Mouse (Mus musculus) embryonic facial prominence, embryonic 11.5 days (tissue): ENCODE results near the gene Ndufb7. TPM values are rescaled to one million over a fixed set of nuclear protein-coding genes. Genes with fewer than 3 reads are reported as not detected.

Source experiments
- ATAC-seq: fragments of 200-750 bp; cut with Nextera tagmentation; replicated peaks from 2 replicates; pipeline ENCODE4 v1.8.0; 2017; ENCODE audit warnings: low read depth; ENCODE audit not compliant: insufficient number of reproducible peaks, low FRiP score, low TSS enrichment
- DNase-seq: peaks from one replicate; pipeline ENCODE4 v3.0.0-alpha.2; 2015; ENCODE audit warnings: low spot score
- H3K27ac ChIP-seq: fragments of 300-500 bp; sonication (generic); replicated peaks from 2 replicates; pipeline ENCODE4 v1.5.1; 2014; ENCODE audit warnings: mild to moderate bottlenecking, low read depth, low read length, control low read depth
- H3K27me3 ChIP-seq: fragments of 300-500 bp; sonication (generic); 2 replicates; pipeline ENCODE4 v1.6.1; 2014; ENCODE audit warnings: mild to moderate bottlenecking, low read length, moderate library complexity, mixed read lengths; ENCODE audit not compliant: control insufficient read depth, insufficient read depth
- H3K36me3 ChIP-seq: fragments of 300-500 bp; sonication (generic); replicated peaks from 2 replicates; pipeline ENCODE4 v1.6.1; 2014; ENCODE audit warnings: low read depth, mild to moderate bottlenecking, low read length, moderate library complexity, mixed read lengths; ENCODE audit not compliant: control insufficient read depth, insufficient read depth
- H3K4me1 ChIP-seq: fragments of 300-500 bp; sonication (generic); 2 replicates; pipeline ENCODE4 v1.6.1; 2014; ENCODE audit warnings: low read length, mixed read lengths; ENCODE audit not compliant: control insufficient read depth, insufficient read depth
- H3K4me2 ChIP-seq: fragments of 300-500 bp; sonication (generic); 2 replicates; pipeline ENCODE4 v1.6.1; 2014; ENCODE audit warnings: low read depth, mild to moderate bottlenecking, control low read depth, low read length, moderate library complexity
- H3K4me3 ChIP-seq: fragments of 300-500 bp; sonication (generic); 2 replicates; pipeline ENCODE4 v1.5.1; 2014; ENCODE audit warnings: low read depth, low read length, control low read depth
- H3K9ac ChIP-seq: fragments of 300-500 bp; sonication (generic); replicated peaks from 2 replicates; pipeline ENCODE4 v1.6.1; 2014; ENCODE audit warnings: mild to moderate bottlenecking, control low read depth, low read length
- H3K9me3 ChIP-seq: fragments of 300-500 bp; sonication (generic); replicated peaks from 2 replicates; pipeline ENCODE4 v1.6.1; 2016; ENCODE audit warnings: mild to moderate bottlenecking, low read length, inconsistent platforms, mixed read lengths; ENCODE audit not compliant: control insufficient read depth
- WGBS: fragments of 180-500 bp; shearing (Covaris S2); extraction: QIAGEN DNeasy Blood & Tissue Kit; methylation state at CpG from one replicate; pipeline ENCODE4 v1.1.7; 2014; 5-methylcytosine and 5-hydroxymethylcytosine counted together
- polyA plus RNA-seq: library from polyadenylated mRNA; unstranded; fragments of >200 nt; fragmentation: Nextera tagmentation; extraction: Ambion mirVana; gene quantifications from 2 replicates; pipeline ENCODE4 v1.2.1, GENCODE M21; 2014

Gene Ndufb7
- polyA plus RNA-seq, 1 experiment from 2014 or later = 327 TPM

GRCm38 (mm10) chr8:83613695-83614094 lies 47.2 kb downstream of the Ndufb7 start:
- Histone ChIP-seq H3K9me3 (no peaks in the 10 kb centered on the region), H3K27ac (no peak overlapping the region), H3K4me1 (peaks cover 3% of the 10 kb centered on the region), H3K36me3 (peaks cover 11% of the 10 kb centered on the region), H3K27me3 (no peaks in the 10 kb centered on the region), H3K9ac (no peak overlapping the region), H3K4me3 (no peak overlapping the region), H3K4me2 (no peak overlapping the region)
- ATAC-seq (no peak), DNase-seq (no peak)
- 95% methylated on average over 4 of the region's 4 CpGs for WGBS

- DNase-seq = no peak
- no peak overlapping the region for H3K27ac ChIP-seq
- no peak overlapping the region for H3K4me2 ChIP-seq
Measured at GRCm38 (mm10) chr8:83616625-83617024, 50.2 kb downstream of the Ndufb7 start.

GRCm38 (mm10) chr8:83617111-83617510 lies 50.6 kb downstream of the Ndufb7 start:
- no peak overlapping the region for H3K4me3 ChIP-seq
- peaks cover 7% of the 10 kb centered on the region for H3K36me3 ChIP-seq
- WGBS = 83% methylated on average over 2 of the region's 2 CpGs
- H3K27ac ChIP-seq = no peak overlapping the region
- DNase-seq = no peak
- no peak for ATAC-seq
- H3K27me3 ChIP-seq = no peaks in the 10 kb centered on the region
- H3K4me1 ChIP-seq = no peaks in the 10 kb centered on the region
- no peak overlapping the region for H3K4me2 ChIP-seq
- no peak overlapping the region for H3K9ac ChIP-seq
- H3K9me3 ChIP-seq = no peaks in the 10 kb centered on the region

More at GRCm38 (mm10) chr8:83616625-83617024, 50.2 kb downstream of the Ndufb7 start:
- Histone ChIP-seq H3K4me1 (no peaks in the 10 kb centered on the region), H3K4me3 (no peak overlapping the region), H3K9me3 (no peaks in the 10 kb centered on the region), H3K27me3 (no peaks in the 10 kb centered on the region), H3K36me3 (peaks cover 8% of the 10 kb centered on the region), H3K9ac (no peak overlapping the region)
- ATAC-seq = no peak

- H3K27ac ChIP-seq = no peak overlapping the region
- no peaks in the 10 kb centered on the region for H3K36me3 ChIP-seq
- no peaks in the 10 kb centered on the region for H3K27me3 ChIP-seq
- DNase-seq = no peak
- no peak overlapping the region for H3K9ac ChIP-seq
- 96% methylated on average over 2 of the region's 2 CpGs for WGBS
- no peaks in the 10 kb centered on the region for H3K9me3 ChIP-seq
- no peak overlapping the region for H3K4me2 ChIP-seq
- no peaks in the 10 kb centered on the region for H3K4me1 ChIP-seq
- ATAC-seq = no peak
- no peak overlapping the region for H3K4me3 ChIP-seq
Measured at GRCm38 (mm10) chr8:83618566-83618965, 52.1 kb downstream of the Ndufb7 start.

GRCm38 (mm10) chr8:83619568-83620285 lies 53.3 kb downstream of the Ndufb7 start:
- H3K27me3 ChIP-seq = no peaks in the 10 kb centered on the region
- no peak overlapping the region for H3K9ac ChIP-seq
- no peak overlapping the region for H3K4me2 ChIP-seq
- DNase-seq = no peak
- 87% methylated on average over 9 of the region's 9 CpGs for WGBS
- no peaks in the 10 kb centered on the region for H3K4me1 ChIP-seq
- no peak overlapping the region for H3K27ac ChIP-seq
- H3K4me3 ChIP-seq = no peak overlapping the region
- H3K36me3 ChIP-seq = no peaks in the 10 kb centered on the region
- no peaks in the 10 kb centered on the region for H3K9me3 ChIP-seq
- ATAC-seq = no peak

Other genes with a start within 250 kb of the Ndufb7 start
- 28.3 and 36.1 TPM in 2 replicates for gene Elmod2, start 234.2 kb upstream of the Ndufb7 start, polyA plus RNA-seq
- gene Mgat4d, start 218.2 kb upstream of the Ndufb7 start, polyA plus RNA-seq = not detected in 2 replicates
- gene Clgn, start 176.8 kb upstream of the Ndufb7 start, polyA plus RNA-seq = 4.6 and 4.7 TPM in 2 replicates
- 137 and 163 TPM in 2 replicates for gene Scoc, start 108.3 kb upstream of the Ndufb7 start, polyA plus RNA-seq
- not detected in 2 replicates for gene Olfr370, start 30.9 kb upstream of the Ndufb7 start, polyA plus RNA-seq
- gene Tecr, start 41.3 kb downstream of the Ndufb7 start, polyA plus RNA-seq = 667 and 692 TPM in 2 replicates
- gene Dnajb1, start 41.5 kb downstream of the Ndufb7 start, polyA plus RNA-seq = 54.4 and 61.4 TPM in 2 replicates
- 169 and 177 TPM in 2 replicates for gene Gipc1, start 86.0 kb downstream of the Ndufb7 start, polyA plus RNA-seq
- gene Ptger1, start 100.0 kb downstream of the Ndufb7 start, polyA plus RNA-seq = 0.27 and 1.9 TPM in 2 replicates
- gene Pkn1, start 132.5 kb downstream of the Ndufb7 start, polyA plus RNA-seq = 20.6 and 21.5 TPM in 2 replicates
- gene Ddx39, start 148.5 kb downstream of the Ndufb7 start, polyA plus RNA-seq = 191 and 195 TPM in 2 replicates
- gene Adgre5, start 174.7 kb downstream of the Ndufb7 start, polyA plus RNA-seq = 19.0 and 22.1 TPM in 2 replicates